Mouse (Mus musculus) heart, adult 18-20 months (tissue): ENCODE results near the gene Pip4k2b. TPM values are rescaled to one million over a fixed set of nuclear protein-coding genes. Genes with fewer than 3 reads are reported as not detected.
"Not testable (repeated sequence)": the region's sequence is repeated elsewhere in the genome, so short reads cannot be mapped to it uniquely, and the experiment has no call there.

Source experiments
- DNase-seq, 2 experiments: peaks; one replicate each; pipeline ENCODE4 v3.0.0; 2021 to 2022; ENCODE audit warnings: mixed read lengths in 1 of 2
- total RNA-seq, 2 experiments: library from RNA; stranded (reverse); gene quantifications; 2 replicates each; pipeline ENCODE4 v1.2.3; 2021

Pip4k2b gene
- total RNA-seq, 2 experiments from 2014 or later = 23.7 to 24.1 TPM

- no peak for DNase-seq
These were observed 8.8 kb upstream of the Pip4k2b start for GRCm38 (mm10) chr11:97753277-97753676.

GRCm38 (mm10) chr11:97748496-97748895 is 4.0 kb upstream of the Pip4k2b start:
- no peak for DNase-seq

GRCm38 (mm10) chr11:97747773-97748172 is 3.3 kb upstream of the Pip4k2b start:
- no peak for DNase-seq

- DNase-seq = no peak
These were observed 822 bp upstream of the Pip4k2b start for GRCm38 (mm10) chr11:97745331-97745721.

GRCm38 (mm10) chr11:97744718-97745330 is 320 bp upstream of the Pip4k2b start:
- peak; percentile 99 for DNase-seq

GRCm38 (mm10) chr11:97743423-97743822 is 1.1 kb downstream of the Pip4k2b start:
- DNase-seq = peak in 1 of 2 experiments; percentile 26

- DNase-seq = no peak
These were observed 1.9 kb downstream of the Pip4k2b start for GRCm38 (mm10) chr11:97742591-97742990.

- DNase-seq = no peak
These were observed 2.3 kb downstream of the Pip4k2b start for GRCm38 (mm10) chr11:97742157-97742556.

GRCm38 (mm10) chr11:97740190-97740589 is 4.3 kb downstream of the Pip4k2b start:
- peak; percentile 30 to 57 for DNase-seq

GRCm38 (mm10) chr11:97739155-97739554 is 5.3 kb downstream of the Pip4k2b start:
- DNase-seq = no peak

GRCm38 (mm10) chr11:97738703-97739102 is 5.8 kb downstream of the Pip4k2b start:
- DNase-seq = no peak

GRCm38 (mm10) chr11:97737600-97737999 is 6.9 kb downstream of the Pip4k2b start:
- DNase-seq = no peak

- no peak for DNase-seq
These were observed 7.9 kb downstream of the Pip4k2b start for GRCm38 (mm10) chr11:97736645-97737044.

- not testable (repeated sequence) for DNase-seq
These were observed 9.7 kb downstream of the Pip4k2b start for GRCm38 (mm10) chr11:97734810-97735209.

- no peak for DNase-seq
These were observed 10.8 kb downstream of the Pip4k2b start for GRCm38 (mm10) chr11:97733689-97734088.

- no peak for DNase-seq
These were observed 15.8 kb downstream of the Pip4k2b start for GRCm38 (mm10) chr11:97728730-97729129.

- peak in 1 of 2 experiments; percentile 32 for DNase-seq
These were observed 16.2 kb downstream of the Pip4k2b start for GRCm38 (mm10) chr11:97728311-97728710.

- no peak for DNase-seq
These were observed 20.8 kb downstream of the Pip4k2b start for GRCm38 (mm10) chr11:97723709-97724108.

GRCm38 (mm10) chr11:97721338-97721737 is 23.2 kb downstream of the Pip4k2b start:
- DNase-seq = no peak

GRCm38 (mm10) chr11:97719041-97719440 is 25.5 kb downstream of the Pip4k2b start:
- no peak for DNase-seq

GRCm38 (mm10) chr11:97718281-97718860 is 26.1 kb downstream of the Pip4k2b start:
- DNase-seq = peak in 1 of 2 experiments; percentile 54

GRCm38 (mm10) chr11:97717369-97718280 is 26.9 kb downstream of the Pip4k2b start:
- no peak for DNase-seq

- no peak for DNase-seq
These were observed 28.5 kb downstream of the Pip4k2b start for GRCm38 (mm10) chr11:97716021-97716420.
